Mouse (Mus musculus) T-helper 2 cell (primary cell): ENCODE results near the gene Vmn1r85.

Experiments used
- in situ Hi-C: fragments of 300-600 bp; cut with MboI, MseI; formaldehyde crosslinking; loops from one replicate; pipeline ENCODE4 v1.15.1; 2025; ENCODE audit warnings: high pct_unique_total_duplicates

Gene Vmn1r85

DNA sequence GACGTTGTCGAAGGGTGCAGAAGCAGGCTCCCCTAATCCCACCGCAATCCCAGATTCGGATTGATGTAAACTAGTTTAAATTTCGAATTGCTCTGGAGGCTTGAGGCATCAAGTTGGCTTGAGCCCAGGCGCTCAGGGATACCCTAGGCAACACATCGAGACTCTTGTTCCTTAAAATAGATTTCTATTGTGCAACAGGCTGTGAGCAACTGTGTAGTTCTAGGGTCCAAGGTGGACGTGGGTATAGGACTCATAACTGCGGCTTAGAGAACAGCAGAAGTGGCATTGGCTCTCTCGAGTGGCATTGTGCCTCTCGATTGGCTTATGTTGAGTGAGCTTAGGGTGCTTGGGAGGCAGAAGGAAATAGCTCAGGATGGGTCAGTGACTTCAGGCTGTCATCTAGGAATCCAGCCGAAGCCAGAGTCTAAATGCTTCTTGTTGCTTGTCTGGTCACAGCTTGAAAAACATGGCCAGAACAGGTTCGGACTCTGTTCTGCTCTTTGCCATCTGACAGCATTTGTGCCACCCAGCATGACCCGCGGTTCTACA is 56.3 kb downstream of the Vmn1r85 start:
- in situ Hi-C loops, result no loop called here

DNA sequence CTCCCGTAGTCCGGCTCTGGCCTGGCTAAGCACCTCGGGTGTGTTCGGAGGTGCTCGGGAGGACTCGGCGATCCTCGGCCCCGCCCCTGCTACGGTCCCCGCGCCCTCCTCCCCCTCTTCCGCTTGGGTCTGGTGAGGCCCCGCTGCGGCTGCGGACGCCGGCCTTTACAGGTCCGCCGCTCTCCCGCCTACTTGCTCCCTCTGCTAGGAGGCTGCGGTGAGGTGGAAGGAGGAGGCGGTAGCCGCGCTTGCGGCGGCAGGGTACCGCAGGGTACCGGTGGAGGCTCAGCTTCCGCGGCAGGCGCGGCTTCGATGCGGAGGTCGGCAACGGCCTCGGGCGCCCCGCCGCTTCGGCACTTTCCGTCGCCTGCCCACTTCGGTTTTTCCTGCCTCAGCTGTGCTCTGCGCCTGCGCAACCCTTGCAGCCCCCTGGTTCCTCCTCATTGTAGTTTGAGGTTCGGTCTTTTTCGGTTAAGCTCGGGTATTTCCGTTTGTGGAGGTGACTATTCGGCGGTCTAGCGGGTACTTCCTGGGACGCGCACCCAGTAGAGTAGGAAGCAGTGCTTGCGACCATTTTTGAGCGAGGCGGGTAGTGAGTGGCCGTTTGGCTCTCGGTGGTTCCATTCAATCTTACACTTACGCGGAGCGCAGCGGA is 56.9 kb downstream of the Vmn1r85 start, which contains the start of gene Ube2m:
Gene Ube2m, minus strand, starts transcription at position 375 of the 655 bp plus-strand sequence.
- in situ Hi-C loops, result no loop called here

DNA sequence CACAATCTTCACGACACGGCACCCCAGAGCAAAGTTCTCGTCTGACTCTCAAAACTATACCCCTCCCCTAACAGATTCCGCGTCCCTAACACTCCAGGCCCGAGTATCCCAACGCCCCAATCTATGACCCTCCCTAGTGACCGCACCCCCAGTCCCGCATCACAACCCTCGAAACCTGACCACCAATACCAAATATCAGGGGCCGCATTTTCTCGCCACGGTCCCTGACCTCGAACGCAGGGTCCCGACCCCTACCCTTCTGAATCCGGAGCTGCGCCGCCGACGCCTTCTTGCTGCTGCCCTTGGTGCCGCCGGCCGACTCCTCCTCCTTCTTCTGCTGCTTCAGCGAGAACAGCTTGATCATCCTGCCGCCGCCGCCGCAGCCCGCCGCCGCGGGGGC is 57.6 kb downstream of the Vmn1r85 start:
- in situ Hi-C loops, result no loop called here

DNA sequence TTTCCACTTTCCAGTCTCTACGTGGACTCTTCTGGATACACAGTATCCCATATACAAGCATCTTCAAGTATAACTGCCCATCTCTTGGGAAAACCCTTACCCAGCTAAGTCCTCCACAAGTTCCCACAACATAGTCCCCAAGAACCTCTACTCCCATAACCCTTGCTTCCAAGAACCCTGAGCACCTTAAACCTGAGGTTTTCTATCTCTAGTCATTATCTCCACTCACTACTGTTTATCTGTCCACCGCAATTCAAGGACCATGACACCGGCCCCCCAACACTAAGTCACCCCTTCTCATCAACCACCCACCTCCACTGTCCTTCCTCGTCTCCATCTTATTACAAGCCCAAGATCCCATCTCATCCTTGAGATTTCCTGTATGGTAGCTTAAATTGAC is 58.2 kb downstream of the Vmn1r85 start:
- in situ Hi-C loops, result no loop called here

DNA sequence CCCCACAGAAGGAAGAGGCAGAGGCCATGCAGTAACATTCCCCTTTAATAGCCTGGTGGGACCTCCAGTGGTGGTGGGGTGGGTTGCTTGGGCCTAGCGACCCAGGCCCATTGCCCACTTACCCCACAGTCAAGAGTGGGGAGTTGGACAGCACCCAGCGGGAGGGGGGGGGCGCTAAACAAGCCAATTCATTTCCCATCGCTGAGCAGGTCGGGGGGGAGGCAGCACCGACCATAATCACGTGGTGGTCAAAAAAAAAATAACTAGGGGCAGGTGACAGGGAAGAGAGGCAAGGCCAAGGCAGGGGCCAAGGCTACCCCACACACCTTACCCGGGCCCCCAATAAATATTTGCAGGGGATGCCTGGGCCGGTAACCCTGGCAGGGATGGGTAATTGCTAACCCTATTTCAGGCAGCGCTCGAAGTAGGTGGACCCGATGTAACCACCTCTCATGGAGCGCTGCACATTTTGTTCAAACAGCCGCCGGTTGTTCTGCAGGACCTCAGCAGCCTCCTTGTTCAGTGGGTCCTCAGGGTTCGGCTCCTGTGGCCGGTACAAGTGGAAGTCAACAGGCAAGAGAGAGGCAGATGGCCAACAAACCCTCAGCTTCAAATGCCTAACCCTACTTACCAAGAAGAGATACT is 59.6 kb downstream of the Vmn1r85 start:
- in situ Hi-C loops, result no loop called here

DNA sequence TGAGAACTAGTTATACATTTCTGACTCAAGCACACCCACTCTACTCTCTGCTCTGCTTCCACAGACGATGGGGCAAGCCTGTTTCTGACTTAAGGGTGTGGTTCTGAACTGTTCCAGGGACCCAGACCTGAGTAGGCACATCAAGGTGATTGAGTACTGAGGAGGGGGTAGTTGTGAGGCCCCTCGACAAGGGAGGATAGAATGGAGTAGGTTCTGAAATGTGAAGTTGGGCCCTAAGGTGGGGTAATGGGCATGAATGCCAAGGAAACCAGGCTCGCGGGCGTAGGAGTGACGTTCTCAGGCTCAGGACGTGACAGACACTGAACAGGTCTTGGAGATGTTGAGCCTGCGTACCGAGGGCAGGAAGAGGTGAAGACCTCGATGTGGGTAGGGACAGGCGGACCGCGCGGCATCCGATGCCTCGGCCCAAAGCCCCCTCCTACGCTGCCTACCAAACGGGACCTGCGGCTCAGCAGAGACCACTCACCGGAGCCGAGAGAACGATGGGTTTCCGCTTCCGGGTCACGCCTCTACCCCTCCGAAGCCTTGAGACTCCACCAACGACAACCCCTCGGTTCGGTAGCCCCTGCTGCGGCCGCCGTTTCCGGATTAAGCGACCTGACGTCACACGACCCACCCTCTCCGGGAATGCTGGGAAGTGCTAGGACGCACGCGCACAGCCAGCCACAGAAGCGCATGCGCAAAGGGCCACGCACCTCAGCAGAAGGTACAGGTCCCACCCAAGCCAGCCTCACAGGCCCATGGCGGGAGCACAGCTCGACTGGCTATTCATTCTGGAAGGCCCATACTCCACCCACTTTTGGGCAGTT is 60.6 kb downstream of the Vmn1r85 start, which contains the start of gene Chmp2a:
Gene Chmp2a, minus strand, starts transcription at position 660 of the 830 bp plus-strand sequence.
- in situ Hi-C loops, result no loop called here

DNA sequence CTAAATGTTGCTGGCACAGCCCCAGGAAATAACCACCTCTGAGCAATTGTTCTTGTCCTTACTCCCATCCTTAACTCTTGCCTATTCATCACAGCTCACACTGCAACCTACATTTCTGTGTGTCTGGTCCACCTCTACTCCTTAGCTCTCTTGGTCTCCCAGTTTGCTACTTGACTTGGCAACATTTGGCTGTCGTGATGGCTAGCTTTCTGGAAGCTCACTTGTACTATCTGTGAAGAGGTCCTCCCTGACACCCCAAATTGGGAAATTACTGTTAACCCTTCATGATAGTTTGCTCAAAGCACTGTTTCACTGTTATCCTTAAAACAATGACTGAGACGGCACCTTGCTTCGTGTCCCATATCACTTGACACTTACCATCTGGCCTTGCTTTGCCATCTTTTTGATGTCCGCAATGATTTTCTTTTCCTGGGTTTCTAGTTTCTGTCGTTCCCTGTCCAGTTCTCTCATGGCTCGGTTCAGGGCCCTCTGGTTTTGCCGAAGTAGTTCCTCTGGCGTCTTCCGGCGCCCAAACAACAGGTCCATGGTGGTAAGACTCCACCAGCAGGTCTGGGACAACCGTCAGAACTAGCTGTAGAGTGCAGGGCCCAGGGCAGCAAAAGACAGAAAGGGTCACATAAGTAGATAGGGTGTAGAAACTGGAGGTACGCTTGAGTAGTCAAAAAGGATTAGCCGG is 61.4 kb downstream of the Vmn1r85 start:
- in situ Hi-C loops, result no loop called here
